Mouse (Mus musculus): ENCODE data around the gene Wdr72.

DNA sequence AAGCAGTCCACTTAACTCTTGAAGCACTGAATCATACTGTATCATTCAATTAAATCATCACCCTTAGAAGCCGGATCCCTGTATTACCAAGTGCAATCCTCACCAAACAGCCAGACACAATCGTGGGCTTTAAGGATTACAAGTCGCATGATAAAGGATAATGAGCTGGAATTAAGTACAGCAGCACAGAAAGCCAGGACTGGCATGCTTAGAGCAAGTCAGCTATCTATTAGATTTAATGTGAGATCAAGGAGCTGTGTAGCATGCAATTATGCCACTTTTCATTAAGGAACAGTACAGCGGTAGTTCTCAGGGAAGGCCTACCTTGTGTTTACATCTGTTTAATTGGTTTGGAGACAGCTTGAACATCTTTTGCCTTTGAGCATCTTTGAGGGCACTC, 148.2 kb downstream of the Wdr72 start:
- no peak for TF ChIP-seq CTCF (IDR thresholded peaks at IDR 0.05)
- TF ChIP-seq POLR2A (IDR thresholded peaks at IDR 0.05; ENCODE audit: insufficient read depth, low read depth, low read length), result no peak

All from heart, adult 2 months (tissue).